Mouse (Mus musculus) WW6 (cell line): Measurements from ENCODE around the gene Casp2.

ENCODE experiments used
- DNase-seq: peaks from one replicate; pipeline ENCODE4 v3.0.0-alpha.2; 2013; ENCODE audit warnings: low read depth, low spot score

Gene Casp2

GRCm38 (mm10) chr6:42276151-42276550 is 11.4 kb downstream of the Casp2 start:
- DNase-seq = no peak

GRCm38 (mm10) chr6:42282865-42283528 is 18.2 kb downstream of the Casp2 start:
- no peak for DNase-seq

- DNase-seq = no peak
These were observed 21.7 kb downstream of the Casp2 start, which contains the start of gene Clcn1 for GRCm38 (mm10) chr6:42286448-42286847. Gene Clcn1, plus strand, starts transcription at chr6:42286685.

GRCm38 (mm10) chr6:42287562-42287961 is 22.8 kb downstream of the Casp2 start:
- no peak for DNase-seq

GRCm38 (mm10) chr6:42293327-42293726 is 28.5 kb downstream of the Casp2 start:
- DNase-seq = no peak

- DNase-seq = no peak
These were observed 30.8 kb downstream of the Casp2 start for GRCm38 (mm10) chr6:42295549-42296094.

GRCm38 (mm10) chr6:42299362-42299761 is 34.6 kb downstream of the Casp2 start:
- no peak for DNase-seq

GRCm38 (mm10) chr6:42309816-42310378 is 45.1 kb downstream of the Casp2 start:
- no peak for DNase-seq

- DNase-seq = no peak
These were observed 45.8 kb downstream of the Casp2 start for GRCm38 (mm10) chr6:42310427-42311053.

GRCm38 (mm10) chr6:42318293-42318692 is 53.5 kb downstream of the Casp2 start:
- no peak for DNase-seq

- no peak for DNase-seq
These were observed 58.7 kb downstream of the Casp2 start for GRCm38 (mm10) chr6:42323371-42324066.

GRCm38 (mm10) chr6:42324067-42324481 is 59.3 kb downstream of the Casp2 start:
- DNase-seq = peak; percentile 16

- DNase-seq = no peak
These were observed 59.9 kb downstream of the Casp2 start, which contains the start of gene Fam131b for GRCm38 (mm10) chr6:42324482-42325267. Gene Fam131b, minus strand, starts transcription at chr6:42324643.

- DNase-seq = peak; percentile 49
These were observed 60.5 kb downstream of the Casp2 start for GRCm38 (mm10) chr6:42325268-42325609.

GRCm38 (mm10) chr6:42326509-42326908 is 61.7 kb downstream of the Casp2 start:
- no peak for DNase-seq

GRCm38 (mm10) chr6:42328757-42329156 is 64.0 kb downstream of the Casp2 start:
- DNase-seq = no peak

GRCm38 (mm10) chr6:42330216-42330615 is 65.4 kb downstream of the Casp2 start:
- DNase-seq = no peak

GRCm38 (mm10) chr6:42330946-42331345 is 66.2 kb downstream of the Casp2 start:
- DNase-seq = no peak
